Mouse (Mus musculus) liver, postnatal 0 days (tissue): ENCODE measurements around the gene Pde5a.

Experiments
- CTCF ChIP-seq: sonication (generic); IDR thresholded peaks from 2 replicates; pipeline ENCODE4 v1.5.1; 2016; ENCODE audit warnings: antibody characterized with exemption, low read depth
- EP300 ChIP-seq: IDR thresholded peaks from 2 replicates; pipeline ENCODE4 v1.6.1; 2016; ENCODE audit warnings: antibody characterized with exemption, low read depth, mild to moderate bottlenecking

DNA sequence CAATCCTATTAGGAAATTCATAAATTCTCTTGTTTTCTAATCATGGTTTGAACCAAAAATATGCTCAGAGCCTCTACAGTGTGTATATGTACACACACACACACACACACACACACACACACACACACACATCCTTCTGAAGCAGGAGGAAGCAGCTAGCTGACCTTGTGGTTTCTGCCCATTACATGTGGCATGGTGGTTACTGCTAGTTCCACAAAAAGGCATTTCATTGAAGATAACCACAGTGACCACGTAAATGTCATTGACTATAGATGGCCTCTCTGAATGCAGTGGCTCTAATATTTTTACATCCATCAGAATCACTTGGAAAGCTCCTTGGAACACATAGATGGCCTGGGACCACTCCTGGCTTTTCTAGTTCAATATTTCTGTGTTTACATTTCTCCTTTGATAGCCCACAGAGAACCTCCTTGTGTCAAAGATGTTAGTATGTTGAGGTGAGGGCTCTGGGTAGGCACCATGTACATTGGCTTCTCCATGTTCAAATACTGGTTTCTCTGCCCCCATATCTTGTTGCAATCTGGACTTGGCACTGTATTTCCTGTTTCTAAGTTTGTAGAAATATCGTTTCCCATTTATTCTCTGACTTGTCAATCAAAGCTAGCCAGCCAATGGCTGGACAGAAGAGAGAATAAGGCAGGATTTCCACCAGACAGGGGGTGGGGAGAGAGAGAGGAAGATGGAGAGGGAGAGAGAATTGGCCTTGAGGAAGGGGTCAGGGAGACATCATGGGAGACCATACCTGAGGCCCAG, 81.5 kb downstream of the Pde5a start:
- no peak for TF ChIP-seq CTCF
- TF ChIP-seq EP300 = no peak
